Mouse (Mus musculus) embryonic fibroblast, embryonic 13.5 days (primary cell): Measurements from ENCODE around the gene Tsr2. TPM values are rescaled to one million over a fixed set of nuclear protein-coding genes. Genes with fewer than 3 reads are reported as not detected.
A peak's percentile ranks its signal among the peaks of the same experiment; 100 is the strongest.

Source experiments
- H3K27ac ChIP-seq: 2 replicates; pipeline ENCODE4 v1.5.1; 2012; ENCODE audit warnings: low read length, control low read depth, inconsistent platforms; ENCODE audit not compliant: insufficient read depth
- H3K4me1 ChIP-seq: 2 replicates; pipeline ENCODE4 v1.6.1; 2011; ENCODE audit warnings: low read length; ENCODE audit not compliant: control insufficient read depth, insufficient read depth
- H3K4me3 ChIP-seq: 2 replicates; pipeline ENCODE4 v1.5.1; 2011; ENCODE audit warnings: mild to moderate bottlenecking, control low read depth, low read length; ENCODE audit not compliant: insufficient read depth
- CTCF ChIP-seq: IDR thresholded peaks from 2 replicates; pipeline ENCODE4 v1.5.1; 2011; ENCODE audit warnings: mild to moderate bottlenecking, control low read depth, low read length, moderate library complexity, borderline replicate concordance; ENCODE audit not compliant: insufficient read depth
- POLR2A ChIP-seq: IDR thresholded peaks from 2 replicates; pipeline ENCODE4 v1.6.1; 2011; ENCODE audit warnings: low read depth, mild to moderate bottlenecking, control low read depth, low read length, moderate library complexity
- polyA plus RNA-seq: library from polyadenylated mRNA; stranded (reverse); fragments of >200 nt; gene quantifications from 2 replicates; pipeline ENCODE4 v1.2.4, GENCODE M21; 2011; ENCODE audit warnings: low read depth; ENCODE audit not compliant: missing spikeins, insufficient read length

Tsr2 gene
- polyA plus RNA-seq, result 25.2 and 29.9 TPM in 2 replicates

DNA sequence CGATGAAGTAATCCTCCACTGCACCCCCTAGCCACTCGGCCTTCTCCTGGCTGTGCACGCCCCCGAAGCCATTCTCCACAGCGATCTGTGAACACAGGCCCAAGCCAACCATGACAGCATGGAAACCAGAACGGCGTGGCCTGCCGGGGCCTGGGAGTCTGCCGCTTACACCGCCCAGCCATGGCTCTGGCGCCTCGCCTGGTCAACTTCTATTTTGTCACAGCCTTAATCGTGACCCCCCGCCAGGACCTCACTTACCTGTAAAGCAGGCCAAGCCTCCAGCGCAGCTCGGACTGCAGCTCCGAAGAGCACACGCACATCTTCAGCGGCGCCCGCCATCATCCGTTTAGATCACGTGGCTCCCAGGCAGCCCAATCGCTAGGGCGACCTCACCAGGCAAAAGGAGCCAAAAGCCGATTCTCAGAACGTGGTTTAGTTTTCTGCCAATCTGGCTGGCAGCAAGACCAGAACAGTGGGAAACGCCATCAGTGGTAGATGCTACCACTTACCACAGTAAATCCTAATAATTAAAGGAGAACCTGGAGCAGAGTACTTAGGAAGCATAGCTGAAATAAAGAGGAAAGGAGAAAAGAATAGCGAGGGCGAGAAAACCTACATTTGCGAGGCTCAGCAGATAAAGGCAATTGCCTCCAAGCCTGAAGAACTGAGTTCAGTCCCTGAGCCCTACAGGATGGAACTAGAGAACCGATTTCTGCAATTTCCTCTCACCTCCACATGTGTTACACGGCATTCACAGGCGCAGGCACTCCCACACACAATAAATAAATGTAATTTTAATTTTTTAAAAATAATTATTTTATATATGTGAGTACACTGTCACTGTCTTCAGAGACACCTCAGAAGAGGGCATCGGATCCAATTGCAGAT is at the start of gene Tsr2:
TSS of gene Tsr2 (minus strand) at position 373 of the 888 bp plus-strand sequence.
- H3K27ac ChIP-seq, result 0 out of 2 replicates have a peak within 1 kb of the TSS, but pooled peaks have one; percentile 8
- peak within 1 kb of the TSS; percentile 77 for H3K4me3 ChIP-seq
- no peak for TF ChIP-seq CTCF
- TF ChIP-seq POLR2A, result peak; percentile 68
- H3K4me1 ChIP-seq, result no peaks in the 10 kb centered on the region; the same call in 1 of the 2 replicates

DNA sequence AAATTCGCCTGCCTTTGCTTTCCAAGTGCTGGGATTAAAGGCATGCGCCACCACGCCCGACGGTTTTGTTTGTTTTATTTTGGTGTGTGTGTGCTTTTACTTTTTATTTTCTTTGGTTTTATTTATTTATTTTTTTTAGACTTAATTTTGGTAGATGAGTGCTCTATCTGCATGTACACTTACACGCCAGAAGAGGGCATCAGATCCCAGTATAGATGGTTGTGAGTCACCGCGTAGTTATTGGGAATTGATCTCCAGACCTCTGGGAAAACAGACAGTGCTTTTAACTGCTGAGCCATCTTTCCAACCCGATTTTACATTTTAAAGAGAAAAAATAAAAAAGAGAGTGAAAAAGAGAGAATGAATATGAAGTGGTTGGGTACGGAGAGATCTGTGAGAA is 36.4 kb upstream of the Tsr2 start:
- Histone ChIP-seq H3K4me1 (no peaks in the 10 kb centered on the region), H3K27ac (no peak overlapping the region), H3K4me3 (no peak overlapping the region)
- no peak for TF ChIP-seq POLR2A
- no peak for TF ChIP-seq CTCF

DNA sequence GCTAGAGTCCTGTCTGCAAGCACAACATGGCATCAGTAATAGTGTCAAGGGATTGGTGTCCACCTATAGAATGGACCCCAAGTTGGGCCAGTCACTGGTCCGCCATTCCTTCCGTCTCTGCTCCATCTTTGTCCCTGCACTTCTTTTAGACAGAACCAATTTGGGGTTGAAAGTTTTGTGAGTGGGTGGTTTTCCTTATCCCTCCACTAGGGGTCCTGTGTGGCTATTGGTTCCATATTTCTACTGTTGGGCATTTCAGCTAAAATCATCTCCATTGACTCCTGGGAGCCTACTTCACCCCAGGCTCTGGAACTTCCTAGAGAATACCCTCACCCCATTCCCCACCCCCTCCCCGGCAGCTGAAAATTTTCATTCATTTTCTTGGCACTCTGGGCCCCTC is 34.1 kb upstream of the Tsr2 start:
- Histone ChIP-seq H3K4me1 (no peaks in the 10 kb centered on the region), H3K4me3 (no peak overlapping the region), H3K27ac (no peak overlapping the region)
- TF ChIP-seq POLR2A (no peak), CTCF (no peak)

DNA sequence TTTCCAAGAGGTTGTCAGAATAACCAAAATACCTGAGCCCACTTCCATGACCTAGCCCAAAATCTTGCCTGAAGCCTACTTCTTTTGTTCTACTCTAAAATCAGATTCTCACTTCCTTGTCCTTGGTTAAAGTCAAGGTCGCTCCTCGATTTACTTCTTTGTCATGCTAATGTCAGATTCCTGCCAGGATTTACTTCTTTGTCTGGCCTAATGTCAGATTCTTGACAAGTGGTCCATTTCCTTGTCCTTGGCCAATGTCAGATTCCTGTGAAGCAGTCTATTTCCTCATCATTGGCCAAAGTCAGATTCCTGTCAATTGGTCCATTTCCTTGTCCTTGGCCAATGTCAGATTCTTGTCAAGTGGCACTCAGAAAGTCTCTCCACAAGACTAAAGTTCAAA is 27.6 kb upstream of the Tsr2 start:
- Histone ChIP-seq H3K4me3 (no peak overlapping the region), H3K27ac (no peak overlapping the region), H3K4me1 (no peaks in the 10 kb centered on the region)
- no peak for TF ChIP-seq POLR2A
- TF ChIP-seq CTCF, result no peak

DNA sequence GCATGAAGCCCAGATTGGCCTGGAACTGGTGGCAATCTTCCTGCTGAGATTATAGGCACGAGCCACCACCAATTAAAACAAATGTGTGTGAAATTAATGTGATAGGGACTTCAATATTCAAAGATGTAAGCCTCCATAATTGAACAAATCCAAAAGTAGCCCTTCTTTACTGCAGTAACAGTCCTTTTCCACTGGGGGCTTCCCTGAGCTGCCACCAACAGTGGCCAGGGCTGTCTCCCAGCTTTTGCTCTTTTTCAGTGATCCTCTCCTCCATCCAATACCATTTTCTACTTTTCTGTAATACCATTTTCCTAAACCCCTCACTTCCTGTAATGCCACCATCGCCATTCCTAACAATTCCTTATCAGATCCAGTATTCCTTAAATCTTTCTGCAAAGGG is 21.1 kb upstream of the Tsr2 start:
- H3K4me1 ChIP-seq, result no peaks in the 10 kb centered on the region
- no peak overlapping the region for H3K27ac ChIP-seq
- H3K4me3 ChIP-seq, result no peak overlapping the region
- no peak for TF ChIP-seq POLR2A

DNA sequence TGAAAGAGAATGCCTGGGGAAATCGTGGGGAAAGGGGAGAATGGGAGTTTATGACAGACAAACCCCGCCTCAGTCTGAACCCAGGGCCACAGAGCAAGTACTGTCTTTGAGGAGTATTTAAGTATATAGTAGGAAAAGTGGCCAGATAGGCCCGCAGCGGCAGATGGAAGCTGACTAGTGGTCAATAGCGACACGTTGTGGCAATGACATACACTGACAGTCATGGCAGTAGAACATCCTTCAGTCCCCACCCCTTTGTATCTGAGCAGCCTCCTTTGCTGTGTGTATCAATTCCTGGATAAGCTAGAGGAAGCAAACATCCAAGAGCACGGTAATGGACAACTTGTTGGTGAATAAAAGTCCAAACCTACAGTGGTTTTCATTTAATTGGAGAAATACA is 20.5 kb upstream of the Tsr2 start:
- TF ChIP-seq CTCF (peak; percentile 56; the same call in 1 of the 2 replicates), POLR2A (no peak)
- Histone ChIP-seq H3K4me3 (no peak overlapping the region), H3K4me1 (no peaks in the 10 kb centered on the region), H3K27ac (no peak overlapping the region)

DNA sequence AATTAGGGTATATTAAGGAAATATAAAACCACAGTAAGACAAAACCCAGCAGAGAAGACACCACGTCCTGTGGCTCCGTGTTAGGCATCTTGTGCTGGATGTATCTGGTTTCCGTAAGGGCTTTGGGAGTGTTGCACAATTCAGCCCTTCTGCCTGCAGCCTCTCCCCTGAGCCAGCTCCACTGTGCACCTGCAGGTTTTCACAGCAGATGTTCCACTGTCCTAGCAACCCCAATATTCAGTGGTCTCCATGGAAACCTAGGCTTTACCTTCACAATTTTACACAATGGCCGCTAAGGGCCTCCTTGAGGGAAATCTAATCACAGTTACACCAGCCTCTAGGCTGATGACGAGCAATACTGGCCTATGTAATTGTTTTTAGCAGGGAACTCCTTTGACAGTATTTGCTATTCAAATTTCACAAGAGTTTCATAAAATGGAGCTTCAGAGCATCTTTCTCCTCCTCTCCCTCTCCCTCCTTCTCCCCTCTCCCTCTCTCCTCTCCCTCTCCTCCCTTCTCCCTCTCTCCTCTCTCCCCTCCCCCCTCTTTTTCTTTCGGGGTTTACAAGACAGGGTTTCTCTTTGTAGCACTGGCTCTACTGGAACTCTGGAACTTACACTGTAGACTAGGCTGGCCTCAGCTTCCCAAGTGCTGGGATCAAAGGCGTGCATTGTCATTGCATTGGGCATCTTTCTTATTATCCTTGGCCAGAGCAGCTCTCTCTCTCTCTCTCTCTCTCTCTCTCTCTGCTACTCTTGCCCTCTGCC is 11.1 kb upstream of the Tsr2 start:
- Histone ChIP-seq H3K4me3 (no peak overlapping the region), H3K4me1 (no peaks in the 10 kb centered on the region), H3K27ac (no peak overlapping the region)
- TF ChIP-seq POLR2A, result no peak
- no peak for TF ChIP-seq CTCF

DNA sequence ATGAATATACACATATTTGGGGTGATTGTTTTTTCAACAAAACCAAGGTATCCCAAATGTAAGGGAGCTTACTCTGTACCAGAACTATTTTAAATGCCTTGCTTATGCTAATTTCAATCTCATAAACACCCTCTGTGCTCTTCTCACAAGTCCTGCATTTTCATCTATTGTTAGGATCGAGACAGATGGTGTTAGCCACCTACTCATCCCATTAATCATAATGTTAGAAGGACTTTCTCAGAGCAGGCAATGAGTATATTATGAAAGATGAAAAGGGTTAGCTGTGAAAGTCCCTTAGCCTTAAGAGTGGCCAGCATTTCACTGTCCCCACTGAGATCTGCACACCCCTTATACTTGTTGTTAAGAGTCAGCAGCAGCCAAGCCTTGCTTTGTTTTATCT is 8.9 kb downstream of the Tsr2 start:
- H3K27ac ChIP-seq, result no peak overlapping the region
- no peak for TF ChIP-seq CTCF
- no peak for TF ChIP-seq POLR2A
- H3K4me3 ChIP-seq, result no peak overlapping the region
- H3K4me1 ChIP-seq, result no peaks in the 10 kb centered on the region

DNA sequence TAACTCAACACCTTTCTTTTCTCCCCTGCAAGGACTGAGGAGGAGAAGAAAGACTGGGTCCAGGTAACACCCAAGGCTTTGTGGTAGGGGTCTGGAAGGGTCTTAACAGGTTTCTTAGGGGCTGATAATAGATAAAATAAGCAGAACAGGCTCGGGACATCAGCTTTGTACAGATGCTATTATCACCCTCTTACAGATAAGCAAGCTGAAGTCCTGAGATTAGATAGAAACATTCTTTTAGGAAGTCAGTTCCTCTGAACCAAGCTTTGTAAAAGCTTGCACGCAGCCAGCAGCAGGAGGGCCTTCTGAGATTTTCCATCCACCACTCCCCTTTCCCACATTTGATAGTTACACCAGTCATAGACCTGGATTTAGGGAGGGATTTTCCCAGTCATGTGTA is 10.7 kb downstream of the Tsr2 start:
- H3K27ac ChIP-seq, result no peak overlapping the region
- H3K4me1 ChIP-seq, result no peaks in the 10 kb centered on the region
- TF ChIP-seq POLR2A (no peak), CTCF (no peak)
- no peak overlapping the region for H3K4me3 ChIP-seq
